Mouse (Mus musculus) heart, adult 2 months (tissue): ENCODE results near the gene Sh3bgrl3. TPM values are rescaled to one million over a fixed set of nuclear protein-coding genes. Genes with fewer than 3 reads are reported as not detected.

Experiments
- DNase-seq, 2 experiments: peaks; one replicate each; pipeline ENCODE4 v3.0.0; 2021
- H3K27ac ChIP-seq: fragments of 200-600 bp; 2 replicates; pipeline ENCODE4 v1.8.1; 2022
- H3K27me3 ChIP-seq: fragments of 200-500 bp; 2 replicates; pipeline ENCODE4 v1.6.1; 2012; ENCODE audit warnings: mild to moderate bottlenecking, low read length, inconsistent platforms, mixed read lengths; ENCODE audit not compliant: control insufficient read depth, insufficient read depth
- H3K36me3 ChIP-seq: fragments of 200-500 bp; 2 replicates; pipeline ENCODE4 v1.6.1; 2012; ENCODE audit warnings: low read length, inconsistent platforms; ENCODE audit not compliant: control insufficient read depth, insufficient read depth
- H3K4me1 ChIP-seq: fragments of 200-500 bp; 2 replicates; pipeline ENCODE4 v1.6.1; 2011; ENCODE audit warnings: low read length; ENCODE audit not compliant: control insufficient read depth, insufficient read depth
- H3K4me3 ChIP-seq: fragments of 200-600 bp; 2 replicates; pipeline ENCODE4 v1.8.1; 2022
- H3K79me2 ChIP-seq: fragments of 200-500 bp; replicated peaks from 2 replicates; pipeline ENCODE4 v1.6.1; 2012; ENCODE audit warnings: mild to moderate bottlenecking, inconsistent platforms, low read length, moderate library complexity, mixed read lengths; ENCODE audit not compliant: control insufficient read depth, insufficient read depth
- H3K9ac ChIP-seq: fragments of 200-500 bp; 2 replicates; pipeline ENCODE4 v1.6.1; 2012; ENCODE audit warnings: low read depth, mild to moderate bottlenecking, control low read depth, inconsistent platforms, low read length, mixed read lengths
- CTCF ChIP-seq: fragments of 200-600 bp; IDR thresholded peaks from 2 replicates; pipeline ENCODE4 v1.8.1; 2022; ENCODE audit warnings: antibody characterized with exemption, mild to moderate bottlenecking, moderate library complexity
- EP300 ChIP-seq: fragments of 200-500 bp; IDR thresholded peaks from 2 replicates; pipeline ENCODE4 v1.6.1; 2011; ENCODE audit warnings: low read depth, low read length, control low read depth; ENCODE audit not compliant: insufficient read depth
- POLR2A ChIP-seq: fragments of 200-500 bp; IDR thresholded peaks from 2 replicates; pipeline ENCODE4 v1.6.1; 2011; ENCODE audit warnings: mild to moderate bottlenecking, low read depth, low read length, control low read depth; ENCODE audit not compliant: insufficient read depth
- WGBS: fragments of 180-500 bp; shearing (Covaris S2); methylation state at CpG from one replicate; pipeline ENCODE4 v1.1.7; 2018; 5-methylcytosine and 5-hydroxymethylcytosine counted together
- intact Hi-C: fragments of 180-260 bp; cut with DNase I; formaldehyde crosslinking; loops from one replicate; pipeline ENCODE4 v1.15.1; 2025
- polyA plus RNA-seq: library from polyadenylated mRNA; depleted of rRNA; stranded (reverse); fragments of >200 nt; gene quantifications from 2 replicates; pipeline ENCODE4 v1.2.3, GENCODE M21; 2012
- total RNA-seq, 2 experiments: library from RNA; stranded (reverse); gene quantifications; 2 replicates each; pipeline ENCODE4 v1.2.3; 2021

Gene Sh3bgrl3
- total and polyA plus RNA-seq, 3 experiments, result 34.3 to 139 (median 45.7) TPM

- H3K36me3 ChIP-seq, result no peaks in the 10 kb centered on the region
- H3K79me2 ChIP-seq, result no peaks in the 10 kb centered on the region
- no peaks in the 10 kb centered on the region for H3K27me3 ChIP-seq
- intact Hi-C loops, result no loop called here
- no peak for TF ChIP-seq EP300
- 0 out of 2 replicates have a peak, but pooled peaks have one; percentile 15 for TF ChIP-seq POLR2A
- H3K9ac ChIP-seq, result no peak within 1 kb of the TSS
- H3K4me3 ChIP-seq, result no peak within 1 kb of the TSS
- no peak within 1 kb of the TSS for H3K27ac ChIP-seq
- no peaks in the 10 kb centered on the region; the same call in 1 of the 2 replicates for H3K4me1 ChIP-seq
- 58% methylated on average over 3 of the region's 3 CpGs for WGBS
- peak in 1 of 2 experiments; percentile 65 for DNase-seq
Observed at GRCm38 (mm10) chr4:134094923-134095547, 33.6 kb downstream of the Sh3bgrl3 start, which contains the start of gene Cd52. TSS of gene Cd52 (minus strand) at chr4:134095082.

- Histone ChIP-seq H3K36me3 (no peaks in the 10 kb centered on the region), H3K79me2 (no peaks in the 10 kb centered on the region), H3K9ac (no peak overlapping the region), H3K4me1 (no peaks in the 10 kb centered on the region; the same call in 1 of the 2 replicates), H3K27me3 (no peaks in the 10 kb centered on the region), H3K4me3 (no peak overlapping the region), H3K27ac (no peak overlapping the region)
- DNase-seq, result no peak
- intact Hi-C loops, result no loop called here
- TF ChIP-seq CTCF (no peak), POLR2A (no peak), EP300 (no peak)
- WGBS, result 77% methylated on average over 7 of the region's 7 CpGs
Observed at GRCm38 (mm10) chr4:134094004-134094564, 34.5 kb downstream of the Sh3bgrl3 start.

- peak; percentile 60 to 66 for DNase-seq
- WGBS, result 67% methylated on average over 6 of the region's 6 CpGs
- H3K9ac ChIP-seq, result no peak overlapping the region
- peak; percentile 80 for TF ChIP-seq CTCF
- TF ChIP-seq POLR2A, result no peak
- no peak overlapping the region for H3K4me3 ChIP-seq
- no peaks in the 10 kb centered on the region for H3K36me3 ChIP-seq
- H3K27ac ChIP-seq, result no peak overlapping the region
- no peaks in the 10 kb centered on the region for H3K27me3 ChIP-seq
- no peaks in the 10 kb centered on the region for H3K4me1 ChIP-seq
- no peaks in the 10 kb centered on the region for H3K79me2 ChIP-seq
- intact Hi-C loops, result loop anchor here (2.0 kb wide), 1 partner anchor 32 kb away; no protein-coding TSS in a partner anchor
Observed at GRCm38 (mm10) chr4:134092382-134093288, 36.0 kb downstream of the Sh3bgrl3 start.

- Histone ChIP-seq H3K4me3 (no peak overlapping the region), H3K36me3 (no peaks in the 10 kb centered on the region), H3K9ac (no peak overlapping the region), H3K79me2 (no peaks in the 10 kb centered on the region), H3K4me1 (no peaks in the 10 kb centered on the region), H3K27me3 (no peaks in the 10 kb centered on the region), H3K27ac (no peak overlapping the region)
- intact Hi-C loops, result no loop called here
- 75% methylated on average over 6 of the region's 6 CpGs for WGBS
- TF ChIP-seq CTCF (no peak), EP300 (no peak), POLR2A (no peak)
- DNase-seq, result no peak
Observed at GRCm38 (mm10) chr4:134091225-134091529, 37.4 kb downstream of the Sh3bgrl3 start.

GRCm38 (mm10) chr4:134090521-134091224 lies 37.9 kb downstream of the Sh3bgrl3 start:
- Histone ChIP-seq H3K36me3 (no peaks in the 10 kb centered on the region), H3K4me1 (no peaks in the 10 kb centered on the region), H3K79me2 (no peaks in the 10 kb centered on the region), H3K4me3 (no peak overlapping the region), H3K27ac (no peak overlapping the region), H3K9ac (no peak overlapping the region), H3K27me3 (no peaks in the 10 kb centered on the region)
- 58% methylated on average over 16 of the region's 16 CpGs for WGBS
- intact Hi-C loops, result no loop called here
- no peak for DNase-seq
- TF ChIP-seq EP300, result no peak
- no peak for TF ChIP-seq CTCF
- TF ChIP-seq POLR2A, result no peak
